Mouse (Mus musculus): ENCODE measurements around the gene Acat2.
"Not testable (repeated sequence)": the region's sequence is repeated elsewhere in the genome, so short reads cannot be mapped to it uniquely, and the experiment has no call there.

Gene Acat2

DNA sequence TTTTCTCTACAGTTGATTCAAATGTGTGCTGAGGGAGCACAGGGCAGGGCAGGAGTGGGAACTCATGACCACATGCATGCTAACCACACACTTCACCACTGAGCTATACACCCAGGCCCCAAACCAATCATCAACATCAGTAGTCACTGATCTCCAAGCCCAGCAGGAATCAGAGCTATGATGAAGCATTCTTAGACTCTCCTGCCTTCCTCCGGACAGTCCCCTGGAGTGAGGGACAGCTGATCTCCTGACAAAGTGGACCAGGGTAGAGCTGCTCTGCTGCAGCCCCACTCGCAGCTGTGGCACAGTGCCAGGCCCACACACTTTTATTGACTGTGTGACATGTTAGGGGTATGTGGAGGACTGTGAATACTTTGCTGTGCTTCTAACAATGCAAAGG, 1.2 kb downstream of the Acat2 start:
- not testable (repeated sequence) for DNase-seq (ENCODE audit: low spot score in 2 of 2)

GRCm38 (mm10) chr17:12956664-12957063, 3.9 kb downstream of the Acat2 start:
- DNase-seq (ENCODE audit: low spot score in 2 of 2): no peak

DNA sequence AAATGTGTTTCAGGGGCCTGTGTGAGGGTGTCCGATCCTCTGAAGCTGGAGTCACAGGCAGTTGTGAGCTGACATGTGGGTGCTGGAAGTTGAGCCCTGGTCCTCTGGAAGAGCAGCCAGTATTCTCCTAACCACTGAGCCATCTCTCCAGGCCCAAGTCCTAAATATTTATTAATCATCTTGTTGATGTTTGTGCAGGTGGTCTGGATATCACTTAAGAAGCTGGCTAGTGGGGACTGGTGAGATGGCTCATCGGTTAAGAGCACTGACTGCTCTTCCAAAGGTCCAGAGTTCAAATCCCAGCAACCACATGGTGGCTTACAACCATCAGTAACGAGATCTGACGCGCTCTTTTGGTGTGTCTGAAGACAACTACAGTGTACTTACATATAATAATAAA, 10.9 kb downstream of the Acat2 start:
- DNase-seq (ENCODE audit: low spot score in 2 of 2): no peak

- DNase-seq (ENCODE audit: low spot score in 2 of 2): no peak
Measured at GRCm38 (mm10) chr17:12942459-12943162, 17.9 kb downstream of the Acat2 start.

DNA sequence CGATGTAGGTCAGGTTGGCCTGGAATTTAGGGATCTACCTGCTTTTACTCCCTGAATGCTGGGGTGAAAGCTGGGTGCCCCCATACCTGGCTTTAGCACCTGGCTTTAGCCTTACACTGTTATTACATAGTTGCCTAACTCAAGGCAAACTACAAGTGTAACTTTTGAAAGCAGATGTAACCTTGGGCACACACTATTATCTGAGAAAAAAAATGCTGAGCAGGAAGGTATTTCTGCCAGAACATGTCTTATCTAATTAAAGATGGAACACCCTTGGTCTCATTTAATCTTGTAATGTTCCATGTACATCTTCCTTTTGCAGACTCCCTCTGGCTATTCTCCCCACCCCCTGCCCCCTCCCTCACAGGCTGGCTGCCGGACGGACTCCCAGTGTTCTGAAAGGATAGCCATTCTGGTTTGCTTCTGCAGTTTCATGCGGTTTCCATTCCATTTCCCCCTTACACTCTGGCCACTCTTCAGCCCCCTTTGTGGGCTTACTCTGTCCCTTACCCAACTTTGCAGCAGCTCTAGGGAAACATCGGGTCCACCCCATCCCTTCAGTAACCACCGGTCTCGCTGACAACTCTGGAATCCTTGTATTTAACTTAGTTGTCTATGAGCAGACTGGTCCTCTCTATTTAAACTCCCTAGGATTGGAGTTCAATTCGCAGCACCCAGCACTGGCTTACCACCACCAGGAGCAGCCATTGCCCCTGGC, 18.8 kb downstream of the Acat2 start:
- DNase-seq (ENCODE audit: low spot score in 2 of 2): no peak

- no peak for DNase-seq (ENCODE audit: low spot score in 2 of 2)
Measured at GRCm38 (mm10) chr17:12940151-12940805, 20.3 kb downstream of the Acat2 start, which contains the start of gene Acat3. Acat3 (minus strand) TSS chr17:12940600.

DNA sequence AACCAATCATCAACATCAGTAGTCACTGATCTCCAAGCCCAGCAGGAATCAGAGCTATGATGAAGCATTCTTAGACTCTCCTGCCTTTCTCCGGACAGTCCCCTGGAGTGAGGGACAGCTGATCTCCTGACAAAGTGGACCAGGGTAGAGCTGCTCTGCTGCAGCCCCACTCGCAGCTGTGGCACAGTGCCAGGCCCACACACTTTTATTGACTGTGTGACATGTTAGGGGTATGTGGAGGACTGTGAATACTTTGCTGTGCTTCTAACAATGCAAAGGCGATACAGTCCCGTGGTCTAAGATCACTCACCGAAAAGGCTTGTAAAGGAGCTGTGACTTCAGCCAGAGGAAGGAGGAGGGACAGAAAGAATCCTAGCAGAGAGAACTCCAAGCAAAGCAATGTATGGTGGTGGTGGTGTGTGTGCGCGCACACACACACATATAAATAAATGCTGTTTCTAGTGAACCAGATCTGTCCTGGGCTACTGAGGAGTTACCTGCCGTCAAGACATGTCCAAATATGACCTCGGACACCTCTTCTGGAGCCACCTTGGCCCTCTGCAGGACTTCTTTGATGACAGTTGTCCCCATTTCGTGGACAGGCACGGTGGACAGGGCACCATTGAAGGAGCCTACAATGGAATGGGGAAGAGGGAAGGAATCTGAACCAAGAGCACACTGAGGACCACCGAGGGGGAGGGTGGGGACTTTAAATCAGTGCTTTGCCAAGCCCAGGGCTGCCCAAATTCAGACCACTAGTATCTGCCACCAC, 21.0 kb downstream of the Acat2 start:
- DNase-seq (ENCODE audit: low spot score in 2 of 2): not testable (repeated sequence)

DNA sequence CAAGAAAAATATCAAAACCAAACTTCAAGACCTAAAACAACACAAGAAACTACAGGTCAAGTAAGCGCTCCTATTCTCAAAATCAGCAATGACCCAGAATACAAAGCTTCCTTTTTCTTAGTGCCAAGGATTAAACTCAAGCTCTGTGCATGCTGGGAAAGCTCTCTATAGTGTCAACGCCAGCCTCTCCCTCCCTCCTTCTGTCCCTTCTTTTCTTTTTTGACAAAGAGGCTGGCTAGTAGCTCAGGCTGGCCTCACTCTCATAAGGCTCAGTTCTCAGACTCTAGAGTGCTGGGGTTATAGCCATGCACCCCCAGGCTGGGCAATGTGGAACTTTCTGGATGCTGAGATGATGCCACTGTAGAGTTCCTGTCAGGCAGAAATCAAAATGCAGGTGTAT, 22.5 kb downstream of the Acat2 start:
- DNase-seq (ENCODE audit: low spot score in 2 of 2): no peak

- DNase-seq (ENCODE audit: low spot score in 2 of 2): no peak
Measured at GRCm38 (mm10) chr17:12937412-12937970, 23.1 kb downstream of the Acat2 start.

DNA sequence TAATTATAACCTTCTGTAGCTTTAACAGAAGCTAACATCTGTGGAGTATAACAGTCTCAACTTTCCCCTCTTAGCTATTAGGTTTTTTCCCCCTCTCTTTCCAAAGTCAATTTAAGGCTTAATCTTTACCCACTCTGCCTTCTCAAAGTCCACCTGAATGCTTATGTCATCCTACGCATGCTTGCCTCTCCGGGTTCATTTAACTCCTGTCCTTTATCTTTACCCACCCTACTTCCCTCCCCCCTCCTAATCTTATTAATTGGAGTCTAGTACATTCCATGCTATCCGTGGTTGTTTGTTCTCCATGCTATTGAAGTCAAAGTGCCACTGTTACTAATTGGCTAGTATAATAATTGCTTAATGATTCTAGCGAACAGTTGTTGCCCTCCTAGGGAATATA, 24.8 kb downstream of the Acat2 start:
- DNase-seq (ENCODE audit: low spot score in 2 of 2): no peak

GRCm38 (mm10) chr17:12931576-12931975, 29.0 kb downstream of the Acat2 start:
- DNase-seq (ENCODE audit: low spot score in 2 of 2): not testable (repeated sequence)

DNA sequence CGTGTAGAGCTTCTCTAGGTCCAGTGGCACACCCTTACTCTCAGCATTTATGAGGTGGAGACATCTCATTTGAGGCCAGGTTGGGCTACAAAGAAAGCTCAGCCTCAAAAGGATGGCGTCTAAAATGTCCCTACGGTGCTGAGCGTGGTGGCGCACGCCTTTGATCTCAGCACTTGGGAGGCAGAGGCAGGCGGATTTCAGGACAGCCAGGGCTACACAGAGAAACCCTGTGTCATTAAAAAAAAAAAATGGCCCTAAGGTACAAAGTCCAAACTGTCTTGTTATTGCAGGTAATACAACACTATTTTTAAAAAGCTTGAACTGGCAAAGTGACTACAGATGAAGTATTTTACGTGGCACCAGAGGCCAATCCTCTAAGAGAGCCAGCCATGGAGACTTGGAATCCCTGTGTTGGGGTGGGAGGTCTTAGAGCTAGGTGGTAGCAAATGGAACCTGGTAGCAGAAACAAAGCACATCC, 34.8 kb downstream of the Acat2 start:
- no peak for DNase-seq (ENCODE audit: low spot score in 2 of 2)

DNA sequence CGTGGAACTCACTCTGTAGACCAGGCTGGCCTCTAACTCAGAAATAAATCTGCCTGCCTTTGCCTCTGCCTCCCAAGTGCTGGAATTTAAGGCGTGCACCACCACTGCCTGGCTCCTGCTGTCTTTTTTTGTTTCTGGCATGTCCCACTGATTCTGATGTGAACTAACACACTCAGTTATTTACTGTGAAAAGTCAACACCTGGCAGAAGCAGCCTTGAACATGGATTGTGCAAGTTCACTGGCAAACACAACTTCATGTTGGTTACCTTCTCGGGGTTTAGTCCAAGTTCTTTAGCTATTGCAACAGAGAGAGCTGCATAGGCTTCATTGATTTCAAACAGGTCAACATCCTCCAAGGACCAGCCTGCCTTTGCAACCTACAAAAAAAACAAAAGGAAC, 35.5 kb downstream of the Acat2 start:
- no peak for DNase-seq (ENCODE audit: low spot score in 2 of 2)

DNA sequence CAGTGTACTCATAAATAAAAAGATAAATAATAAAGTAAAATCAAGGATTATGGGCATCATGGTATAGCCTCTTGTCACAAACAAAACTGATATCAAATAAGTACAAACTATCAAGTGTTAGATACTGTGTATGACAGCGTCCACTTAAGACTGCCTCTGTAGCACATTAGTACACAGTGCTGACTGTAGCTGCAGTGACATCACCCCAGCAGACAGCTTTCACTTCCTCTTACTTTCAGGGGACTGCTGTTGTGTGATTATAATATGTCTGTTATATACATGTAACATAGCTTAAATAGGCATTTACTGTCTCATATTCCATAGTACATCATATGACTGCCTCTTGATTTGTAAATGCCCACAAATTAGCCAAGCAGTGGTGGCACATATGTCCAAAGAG, 39.5 kb downstream of the Acat2 start:
- DNase-seq (ENCODE audit: low spot score in 2 of 2): no peak

GRCm38 (mm10) chr17:12916588-12917380, 43.8 kb downstream of the Acat2 start:
- peak in 1 of 2 experiments; percentile 45 for DNase-seq (ENCODE audit: low spot score in 2 of 2)

DNA sequence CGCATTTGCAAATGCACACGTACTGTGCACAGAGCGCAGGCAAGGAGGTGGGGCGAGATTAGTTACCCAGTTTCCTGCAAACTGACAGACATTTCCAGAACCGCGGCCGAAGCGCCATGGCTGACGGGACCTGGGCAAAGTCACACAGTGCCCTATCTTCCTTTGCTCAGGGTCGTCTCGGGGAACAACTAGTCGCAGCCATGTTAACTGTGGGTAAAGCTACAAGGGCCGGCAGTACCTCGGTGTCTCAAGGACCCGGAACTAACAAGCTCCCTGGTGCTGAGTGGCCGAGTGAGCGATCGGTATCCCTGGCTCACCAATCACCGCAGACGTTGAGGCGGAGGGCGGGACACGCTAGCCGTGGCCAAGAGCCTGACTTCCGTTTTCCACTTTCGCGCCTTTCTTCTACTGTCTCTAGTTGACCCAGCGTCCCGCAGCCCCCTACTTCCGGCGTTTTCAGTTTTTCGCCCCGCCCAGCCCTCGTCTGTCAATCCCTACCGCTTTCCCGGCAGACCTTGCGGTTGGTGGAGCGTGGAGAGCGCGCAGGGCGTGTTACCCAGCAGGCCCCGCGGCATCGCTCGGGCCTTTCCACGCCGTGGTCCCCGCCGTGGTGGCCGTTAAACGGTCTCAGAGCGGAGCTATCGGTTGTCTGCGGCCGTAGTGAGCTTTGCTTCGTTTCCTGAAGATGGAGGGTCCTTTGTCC, 44.5 kb downstream of the Acat2 start, which contains the start of gene Mrpl18:
Gene Mrpl18, minus strand, starts transcription at position 465 of the 703 bp plus-strand sequence.
- DNase-seq (ENCODE audit: low spot score in 2 of 2): peak; percentile 98 to 99

DNA sequence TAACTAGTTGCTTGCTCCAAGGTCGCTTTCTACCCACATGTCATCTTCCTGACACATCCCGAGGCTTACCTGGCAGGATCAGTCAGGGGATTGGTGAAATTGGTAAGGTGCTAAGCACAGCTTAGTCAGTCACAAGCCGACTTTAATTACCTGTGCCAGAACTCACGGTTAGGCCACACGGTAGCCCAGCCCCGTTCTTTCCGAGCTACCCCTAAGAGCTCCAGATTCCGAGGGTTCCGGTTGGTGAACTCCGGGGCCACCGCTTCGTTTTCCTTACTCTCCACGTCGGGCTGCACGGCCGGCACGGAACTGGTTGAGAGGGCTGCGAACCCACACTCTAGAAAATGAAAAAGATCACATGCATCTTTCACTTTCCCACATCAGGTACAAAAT, 45.1 kb downstream of the Acat2 start, which contains the start of gene Tcp1:
Gene Tcp1, plus strand, starts transcription at position 214 of the 393 bp plus-strand sequence.
- no peak for DNase-seq (ENCODE audit: low spot score in 2 of 2)

DNA sequence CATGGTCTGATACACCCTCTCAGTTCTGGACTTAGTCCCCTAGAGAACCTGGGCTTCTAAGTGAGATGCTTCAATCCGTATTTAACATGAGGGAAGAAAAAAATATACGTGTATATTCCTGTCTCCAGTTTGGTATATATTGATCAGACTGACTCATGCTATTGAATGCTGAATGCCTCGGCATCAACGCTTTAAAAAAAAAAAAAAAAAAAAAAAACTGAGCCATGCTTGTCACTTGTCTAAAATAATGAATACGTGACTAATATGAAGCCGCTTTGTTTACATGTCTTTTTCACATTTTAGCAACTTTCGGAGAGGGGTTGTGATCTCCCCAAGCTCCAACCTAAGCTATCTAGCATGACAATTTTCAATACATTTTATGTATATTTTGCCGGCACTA, 50.2 kb downstream of the Acat2 start:
- DNase-seq (ENCODE audit: low spot score in 2 of 2): no peak

GRCm38 (mm10) chr17:12909361-12910280, 50.9 kb downstream of the Acat2 start, which contains the start of gene Pnldc1:
Pnldc1 (minus strand) TSS chr17:12910230.
- DNase-seq (ENCODE audit: low spot score in 2 of 2): no peak
